Mouse (Mus musculus) cerebellum, adult 2 months (tissue): ENCODE measurements around the gene Fndc3a. TPM values are rescaled to one million over a fixed set of nuclear protein-coding genes. Genes with fewer than 3 reads are reported as not detected.
A peak's percentile ranks its signal among the peaks of the same experiment; 100 is the strongest.

ENCODE experiments used
- DNase-seq, 2 experiments: peaks; one replicate each; pipeline ENCODE4 v3.0.0; 2021
- H3K27ac ChIP-seq: fragments of 200-500 bp; 2 replicates; pipeline ENCODE4 v1.5.1; 2012; ENCODE audit warnings: low read length, control low read depth, inconsistent platforms; ENCODE audit not compliant: insufficient read depth
- H3K27me3 ChIP-seq: fragments of 200-500 bp; 2 replicates; pipeline ENCODE4 v1.6.1; 2012; ENCODE audit warnings: inconsistent platforms, mild to moderate bottlenecking, low read length, moderate library complexity; ENCODE audit not compliant: control insufficient read depth, insufficient read depth
- H3K4me1 ChIP-seq: fragments of 200-500 bp; 2 replicates; pipeline ENCODE4 v1.6.1; 2011; ENCODE audit warnings: low read length; ENCODE audit not compliant: control insufficient read depth, insufficient read depth
- H3K4me3 ChIP-seq: fragments of 200-500 bp; replicated peaks from 2 replicates; pipeline ENCODE3; 2011; ENCODE audit warnings: mild to moderate bottlenecking, low read depth, low read length, control low read depth; ENCODE audit not compliant: insufficient read depth
- CTCF ChIP-seq: fragments of 200-500 bp; IDR thresholded peaks from 2 replicates; pipeline ENCODE4 v1.5.1; 2011; ENCODE audit warnings: low read depth, mild to moderate bottlenecking, control low read depth, low read length, moderate library complexity, borderline replicate concordance; ENCODE audit not compliant: insufficient read depth
- POLR2A ChIP-seq: fragments of 200-500 bp; IDR thresholded peaks from 2 replicates; pipeline ENCODE4 v1.6.1; 2011; ENCODE audit warnings: low read length, control low read depth, borderline replicate concordance; ENCODE audit not compliant: insufficient read depth
- WGBS: fragments of 180-500 bp; shearing (Covaris S2); methylation state at CpG from one replicate; pipeline ENCODE4 v1.1.7; 2018; 5-methylcytosine and 5-hydroxymethylcytosine counted together
- polyA plus RNA-seq: library from polyadenylated mRNA; depleted of rRNA; stranded (reverse); fragments of >200 nt; gene quantifications from 2 replicates; pipeline ENCODE4 v1.2.3, GENCODE M21; 2012

Fndc3a gene
- polyA plus RNA-seq, 1 experiment = 20.0 TPM

DNA sequence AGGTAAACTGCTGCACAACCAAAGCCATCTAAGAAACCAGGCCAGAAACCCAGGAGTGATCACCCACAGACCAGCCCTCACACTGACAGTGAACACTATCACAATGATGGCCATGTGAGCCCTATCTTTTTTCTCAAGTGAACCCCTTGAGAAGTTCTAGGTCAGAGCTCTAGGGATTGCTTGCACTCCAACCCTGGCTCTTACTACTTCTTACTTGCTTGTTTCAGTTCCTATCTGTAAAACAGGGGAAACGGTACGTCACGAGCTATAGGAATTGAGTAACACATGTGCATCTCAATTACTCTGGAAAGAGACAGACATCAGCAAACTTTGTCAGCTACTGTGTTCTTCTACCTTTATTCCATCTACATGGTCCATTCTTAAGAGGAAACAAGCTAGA is 128.8 kb downstream of the Fndc3a start:
- Histone ChIP-seq H3K4me3 (no peak overlapping the region), H3K27ac (no peak overlapping the region), H3K27me3 (no peaks in the 10 kb centered on the region), H3K4me1 (no peaks in the 10 kb centered on the region)
- WGBS = 96% methylated on average over 3 of the region's 3 CpGs
- TF ChIP-seq POLR2A = no peak
- no peak for TF ChIP-seq CTCF
- no peak for DNase-seq

DNA sequence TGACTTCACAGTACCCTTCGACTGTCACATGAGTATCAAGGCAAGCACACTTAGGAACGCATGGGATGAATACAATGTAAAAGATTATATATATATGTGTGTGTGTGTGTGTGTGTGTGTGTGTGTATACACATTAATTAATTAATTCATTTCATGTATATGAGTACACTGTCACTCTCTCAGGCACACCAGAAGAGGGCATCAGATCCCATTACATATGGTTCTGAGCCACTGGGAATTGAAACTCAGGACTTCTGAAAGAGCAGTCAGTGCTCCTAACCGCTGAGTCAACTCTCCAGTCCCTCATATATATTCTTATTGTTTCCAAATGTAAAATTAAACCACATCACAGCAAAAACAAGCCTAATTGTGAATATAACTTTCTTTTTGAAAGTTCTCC is 133.5 kb downstream of the Fndc3a start:
- 89% methylated on average over 3 of the region's 3 CpGs for WGBS
- DNase-seq = no peak
- Histone ChIP-seq H3K27ac (no peak overlapping the region), H3K4me3 (no peak overlapping the region), H3K4me1 (no peaks in the 10 kb centered on the region), H3K27me3 (no peaks in the 10 kb centered on the region)
- no peak for TF ChIP-seq POLR2A
- TF ChIP-seq CTCF = no peak

DNA sequence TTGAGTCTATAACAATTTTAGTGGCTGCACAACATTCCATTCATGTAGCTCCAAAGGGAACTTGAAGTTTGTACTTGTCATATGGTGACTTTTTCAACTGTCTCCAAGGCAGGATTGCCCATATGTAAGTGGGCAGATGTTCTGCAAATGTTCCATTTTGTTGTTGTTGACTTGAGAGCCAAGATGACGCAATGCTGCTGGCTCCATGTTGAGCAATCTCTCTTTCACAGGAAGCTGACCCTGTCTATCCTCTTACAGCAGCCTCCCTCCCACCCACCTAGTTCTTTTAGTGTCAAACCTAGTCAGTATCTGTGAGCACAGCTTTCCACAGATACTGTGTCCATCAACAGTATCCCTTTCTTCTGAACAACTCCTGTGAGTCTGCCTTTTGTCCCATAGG is 145.9 kb downstream of the Fndc3a start:
- Histone ChIP-seq H3K4me3 (no peak overlapping the region), H3K27ac (no peak overlapping the region), H3K27me3 (no peaks in the 10 kb centered on the region), H3K4me1 (no peaks in the 10 kb centered on the region)
- DNase-seq = no peak
- WGBS = 95% methylated on average over 1 of the region's 1 CpGs
- TF ChIP-seq POLR2A (no peak), CTCF (no peak)

DNA sequence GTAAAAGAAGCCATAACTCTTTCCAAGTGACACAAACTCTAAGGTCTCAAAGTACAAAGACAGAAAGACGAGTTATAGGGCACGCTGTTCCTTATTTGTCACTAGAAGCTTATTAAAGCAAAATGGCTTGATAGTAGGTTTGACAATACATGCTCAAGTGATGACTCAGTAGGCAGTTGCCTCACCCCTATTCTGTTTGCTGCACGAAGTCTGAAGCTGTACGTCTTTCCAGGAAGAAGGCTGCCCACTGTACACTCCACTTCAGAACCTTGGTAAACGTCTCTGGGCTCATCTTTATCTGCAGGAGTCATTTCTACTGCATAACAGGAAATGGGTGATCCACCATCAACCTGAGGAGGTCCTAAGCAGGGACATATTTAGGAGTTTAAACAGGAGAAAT is 151.0 kb downstream of the Fndc3a start:
- Histone ChIP-seq H3K4me3 (no peak overlapping the region), H3K27me3 (no peaks in the 10 kb centered on the region), H3K27ac (no peak overlapping the region), H3K4me1 (no peaks in the 10 kb centered on the region)
- no peak for TF ChIP-seq POLR2A
- TF ChIP-seq CTCF = no peak
- no peak for DNase-seq
- 88% methylated on average over 5 of the region's 5 CpGs for WGBS

GRCm38 (mm10) chr14:72555846-72556245 is 154.0 kb downstream of the Fndc3a start:
- Histone ChIP-seq H3K27me3 (no peaks in the 10 kb centered on the region), H3K4me1 (no peaks in the 10 kb centered on the region), H3K4me3 (no peak overlapping the region), H3K27ac (no peak overlapping the region)
- TF ChIP-seq POLR2A = no peak
- TF ChIP-seq CTCF = 0 out of 2 replicates have a peak, but pooled peaks have one; percentile 20
- WGBS = 78% methylated on average over 1 of the region's 1 CpGs
- DNase-seq = no peak

DNA sequence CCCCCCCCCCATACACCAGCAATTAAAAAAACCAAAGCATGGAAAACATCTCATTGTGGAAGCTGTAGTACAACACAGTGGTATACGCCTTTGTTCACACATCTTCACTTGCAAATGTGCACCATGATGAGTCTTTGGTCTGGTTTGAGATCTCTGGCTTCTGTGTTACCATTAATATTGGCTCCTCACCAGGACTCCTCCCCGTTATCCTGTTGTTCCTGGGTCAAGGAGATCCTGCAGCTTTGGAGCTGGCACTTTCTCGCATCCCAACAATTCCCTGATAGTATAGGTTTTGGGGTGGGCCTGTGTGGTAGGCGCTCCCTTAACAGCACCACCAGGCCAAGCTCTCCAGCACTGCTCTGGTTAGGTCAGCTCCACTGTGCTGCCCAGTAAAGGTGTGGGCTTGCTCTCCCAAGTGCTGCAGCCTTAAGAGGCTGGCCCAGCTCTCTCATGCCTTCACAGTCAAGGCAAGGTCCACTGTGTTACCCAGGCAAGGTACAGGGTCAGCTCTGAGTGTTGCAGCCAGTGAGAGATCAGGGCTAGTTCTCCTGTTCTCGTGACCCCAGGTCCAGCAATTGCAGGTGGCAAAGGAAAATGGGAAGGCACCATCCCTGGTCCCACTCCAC is 173.3 kb downstream of the Fndc3a start:
- 79% methylated on average over 5 of the region's 5 CpGs for WGBS
- no peak overlapping the region for H3K27ac ChIP-seq
- H3K27me3 ChIP-seq = 0 out of 2 replicates have a peak, but pooled peaks cover 2% of the 10 kb centered on the region
- TF ChIP-seq CTCF (no peak), POLR2A (no peak)
- H3K4me3 ChIP-seq = no peak overlapping the region
- DNase-seq = no peak
- no peaks in the 10 kb centered on the region for H3K4me1 ChIP-seq

GRCm38 (mm10) chr14:72533862-72534261 is 175.9 kb downstream of the Fndc3a start:
- Histone ChIP-seq H3K27ac (no peak overlapping the region), H3K4me3 (no peak overlapping the region), H3K4me1 (no peaks in the 10 kb centered on the region), H3K27me3 (0 out of 2 replicates have a peak, but pooled peaks cover 2% of the 10 kb centered on the region)
- WGBS = 76% methylated on average over 7 of the region's 7 CpGs
- TF ChIP-seq POLR2A = no peak
- no peak for TF ChIP-seq CTCF
- DNase-seq = no peak

DNA sequence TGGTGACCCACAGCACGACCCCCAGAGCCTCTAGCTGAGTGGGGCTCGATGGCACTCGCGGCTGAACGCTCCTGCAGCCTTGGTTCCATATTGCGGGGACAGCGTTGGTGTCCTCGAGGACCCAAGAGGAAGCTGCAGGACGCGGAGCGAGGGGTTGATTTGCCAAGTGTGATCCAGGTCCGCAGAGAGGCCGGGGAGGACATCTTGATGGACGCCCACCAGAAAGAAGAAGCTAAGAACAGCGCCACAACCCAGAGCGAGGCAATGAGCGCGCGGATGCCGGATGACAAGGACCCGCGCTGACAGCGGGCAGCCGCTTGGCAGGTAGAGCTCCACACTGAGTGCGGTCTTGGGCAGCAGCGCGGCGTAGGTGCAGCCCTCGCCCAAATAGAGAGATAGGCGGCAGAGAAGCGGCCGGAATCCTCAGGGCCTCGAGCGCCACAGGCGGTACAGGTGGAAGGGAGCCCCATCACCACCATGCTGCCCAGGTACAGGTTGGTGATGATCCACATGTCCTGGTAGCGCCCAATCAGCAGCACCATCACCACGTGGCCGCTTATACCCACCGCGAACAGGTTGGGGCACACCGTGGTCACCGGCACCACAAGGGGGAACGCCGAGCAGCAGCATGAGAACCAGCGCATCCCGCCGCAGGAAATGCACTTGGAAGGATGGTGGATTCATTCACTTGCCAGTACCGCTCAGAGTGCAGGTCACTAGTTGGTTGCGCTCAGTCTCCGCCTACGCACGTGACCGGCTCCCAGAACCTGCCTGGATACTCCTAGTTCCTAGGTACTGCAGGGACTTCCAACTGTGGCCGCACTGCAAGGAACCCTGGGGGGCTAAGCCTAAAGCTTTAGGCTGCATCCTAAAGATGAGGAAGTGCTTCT is 177.5 kb downstream of the Fndc3a start:
- DNase-seq = peak; percentile 41 to 43
- Histone ChIP-seq H3K4me3 (peak overlapping the region; percentile 57), H3K27me3 (0 out of 2 replicates have a peak, but pooled peaks cover 2% of the 10 kb centered on the region), H3K4me1 (no peaks in the 10 kb centered on the region), H3K27ac (no peak overlapping the region)
- 2% methylated on average over 54 of the region's 54 CpGs for WGBS
- TF ChIP-seq CTCF = no peak

DNA sequence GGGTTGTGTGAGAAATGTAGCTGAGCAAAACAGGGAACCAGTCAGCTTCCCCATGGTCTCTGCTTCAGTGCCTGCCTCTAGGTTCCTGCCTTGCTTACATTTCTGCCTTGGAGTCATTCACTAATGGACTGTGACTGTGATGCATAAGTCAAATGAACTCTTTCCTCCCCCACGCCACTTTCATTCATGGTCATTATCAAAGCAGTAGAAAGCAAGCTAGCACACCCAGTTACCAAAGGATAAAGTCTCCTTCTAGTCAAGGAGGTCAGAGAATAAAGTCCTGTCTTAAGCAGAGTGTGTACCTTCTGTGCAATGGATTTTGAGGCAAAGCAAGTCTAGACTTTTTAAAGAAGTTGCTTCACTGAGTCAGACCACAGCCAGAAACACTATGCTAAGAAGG is 182.7 kb downstream of the Fndc3a start:
- WGBS = 60% methylated on average over 1 of the region's 1 CpGs
- Histone ChIP-seq H3K4me1 (no peaks in the 10 kb centered on the region), H3K27me3 (0 out of 2 replicates have a peak, but pooled peaks cover 2% of the 10 kb centered on the region), H3K27ac (no peak overlapping the region), H3K4me3 (no peak overlapping the region)
- no peak for DNase-seq
- TF ChIP-seq POLR2A (no peak), CTCF (no peak)
